Mouse (Mus musculus) mouse embryonic stem cell (cell line): ENCODE results near the gene Pip4k2a.

ENCODE experiments used
- in situ Hi-C, 2 experiments: fragments of 300-500 bp; cut with MboI; formaldehyde crosslinking; loops; 1 replicate in 1 of 2; 3 replicates in 1 of 2; pipeline ENCODE4 v1.14.3; 2019 to 2020; ENCODE audit warnings: low sequenced_read_pairs in 2 of 2, low pct_unique_long_range_greater_than_20kb in 1 of 2, mixed read lengths in 1 of 2; ENCODE audit not compliant: unreplicated experiment in 1 of 2

Gene Pip4k2a

DNA sequence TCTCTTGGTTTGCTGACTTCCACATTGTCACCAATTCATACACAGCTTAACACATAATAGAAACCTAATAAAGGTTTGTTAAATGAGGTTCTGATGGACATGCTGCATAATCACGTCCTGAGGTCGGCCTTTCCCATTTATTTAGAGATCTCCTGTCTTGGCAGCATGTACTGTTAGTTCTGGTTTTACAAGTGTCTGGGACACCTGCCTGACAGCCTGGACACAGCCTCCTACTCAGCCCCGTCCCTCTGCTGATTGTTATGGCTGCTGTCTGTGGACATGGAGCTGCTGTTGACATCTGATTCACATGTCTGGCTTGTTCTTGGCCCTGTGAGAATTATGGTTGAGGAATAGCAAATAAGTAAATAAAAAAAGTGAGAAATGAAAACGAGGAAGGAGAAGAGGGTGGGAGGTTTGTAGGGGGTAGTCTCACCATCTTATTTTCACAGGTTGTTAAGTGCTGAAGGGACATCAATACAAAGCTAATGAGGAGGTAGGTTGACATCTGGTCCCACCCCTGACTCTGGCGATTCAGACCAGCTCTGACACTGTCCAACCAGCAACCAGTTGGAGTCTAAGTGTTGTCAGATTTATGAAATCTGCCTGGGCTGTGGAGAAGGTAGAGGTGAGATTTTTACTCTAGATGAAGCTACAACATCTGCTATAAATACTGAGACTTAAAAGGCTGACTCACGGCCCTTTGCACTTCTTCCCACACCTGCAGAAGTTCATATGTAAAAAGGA lies 166.7 kb downstream of the Pip4k2a start:
- in situ Hi-C loops = no loop called here

DNA sequence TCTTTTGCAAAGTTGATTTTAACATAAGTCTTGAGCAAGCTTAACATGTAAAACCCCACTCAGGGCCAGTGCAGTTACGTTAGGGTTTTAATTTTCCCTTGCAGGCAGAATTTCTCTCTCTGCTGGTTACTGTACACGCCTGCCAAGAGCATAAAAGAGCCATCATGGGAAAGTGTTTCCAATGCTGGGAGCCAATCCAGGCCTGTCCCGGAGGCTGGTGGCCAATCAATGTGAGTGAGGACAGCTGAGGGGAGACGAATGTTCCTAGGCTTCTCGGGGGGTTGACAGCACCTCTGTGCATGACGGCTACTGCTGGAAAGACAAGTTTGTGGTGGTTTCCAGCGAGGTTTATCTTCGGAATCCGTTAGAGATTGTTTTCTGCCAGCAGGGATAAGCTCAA lies 175.2 kb downstream of the Pip4k2a start:
- in situ Hi-C loops = no loop called here

DNA sequence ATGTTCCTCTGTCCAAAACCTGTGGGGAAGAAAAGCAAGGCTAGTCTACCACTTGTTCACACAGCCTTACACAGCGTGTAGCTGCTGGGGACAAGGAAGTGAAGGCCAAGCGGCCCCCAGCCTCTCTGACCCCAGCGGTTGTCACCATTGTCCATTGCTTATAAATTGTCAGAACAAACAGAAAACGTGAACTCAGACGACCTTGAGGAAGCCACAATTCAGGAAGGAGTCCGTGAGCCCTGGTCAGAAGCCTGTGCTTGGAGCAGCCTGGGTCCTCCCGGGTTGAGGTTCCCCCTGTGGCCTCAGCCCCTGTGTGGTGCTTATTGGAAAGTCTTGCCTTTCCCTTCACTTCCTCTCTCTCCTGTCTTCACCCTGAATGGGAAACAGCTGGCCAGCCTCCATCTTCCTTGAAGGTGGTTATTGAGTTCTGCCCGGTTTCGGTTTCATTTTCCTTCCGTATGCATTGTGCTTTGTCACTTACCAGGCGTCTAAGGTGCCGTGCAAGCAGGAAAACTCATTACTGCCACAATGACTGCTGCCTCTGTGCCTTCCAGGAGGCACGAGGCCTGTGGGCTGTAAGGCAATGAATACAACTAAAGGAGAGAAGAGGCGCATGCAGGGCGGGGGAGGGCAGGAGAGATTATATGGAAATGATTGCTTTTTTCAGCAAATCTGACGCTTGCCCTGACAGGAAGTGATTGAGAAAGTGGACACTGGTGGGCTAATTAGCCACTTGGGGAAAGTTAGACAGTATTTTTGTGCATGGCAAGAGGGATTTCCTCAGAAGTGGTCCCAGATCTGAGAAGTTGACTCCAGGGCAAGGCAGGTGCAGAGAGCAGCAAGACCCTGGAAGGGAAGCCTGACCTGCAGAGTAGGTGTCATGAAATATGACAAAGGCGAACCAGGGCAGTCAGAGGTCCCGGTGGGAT lies 176.2 kb downstream of the Pip4k2a start:
- in situ Hi-C loops = no loop called here

DNA sequence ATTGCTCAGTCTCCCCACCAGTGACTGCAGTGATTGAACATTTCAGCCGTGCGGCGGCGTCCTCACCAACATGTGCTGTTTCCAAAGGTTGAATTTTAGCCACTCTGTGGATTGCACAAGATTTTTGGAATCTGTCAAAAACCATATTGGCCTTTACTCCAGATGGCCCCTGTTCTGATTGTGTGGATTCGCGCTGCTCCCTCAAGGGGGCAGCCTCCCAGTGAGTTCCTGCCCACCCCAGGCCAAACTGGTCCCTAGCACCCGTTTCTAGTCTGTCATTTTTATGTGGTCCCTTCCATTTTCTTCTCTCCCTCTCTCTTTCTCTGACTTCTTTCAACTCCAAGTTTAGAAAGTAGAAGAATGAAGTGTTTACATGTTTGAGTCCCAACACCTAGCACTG lies 178.4 kb downstream of the Pip4k2a start:
- in situ Hi-C loops = no loop called here

DNA sequence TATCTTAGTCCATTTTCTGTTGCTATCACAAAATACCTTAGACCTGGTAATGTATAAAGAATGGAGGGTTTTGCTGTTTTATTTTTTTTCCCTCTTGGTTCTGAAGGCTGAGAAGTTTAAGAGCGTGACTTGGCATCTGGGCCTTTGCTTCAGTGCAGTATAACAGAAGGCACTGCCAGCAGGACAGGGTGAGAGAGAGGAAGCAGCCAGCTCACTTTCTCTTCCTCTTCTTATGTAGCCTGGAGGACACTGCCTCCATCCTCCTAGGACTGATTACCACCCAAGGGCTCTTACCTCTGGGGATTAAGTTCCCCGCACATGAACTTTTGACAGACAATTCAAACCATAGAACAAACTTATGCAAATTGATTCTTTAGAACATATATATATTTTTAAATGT lies 181.9 kb downstream of the Pip4k2a start:
- in situ Hi-C loops = no loop called here

GRCm38 (mm10) chr2:18815336-18815965 lies 182.5 kb downstream of the Pip4k2a start:
- in situ Hi-C loops = no loop called here

DNA sequence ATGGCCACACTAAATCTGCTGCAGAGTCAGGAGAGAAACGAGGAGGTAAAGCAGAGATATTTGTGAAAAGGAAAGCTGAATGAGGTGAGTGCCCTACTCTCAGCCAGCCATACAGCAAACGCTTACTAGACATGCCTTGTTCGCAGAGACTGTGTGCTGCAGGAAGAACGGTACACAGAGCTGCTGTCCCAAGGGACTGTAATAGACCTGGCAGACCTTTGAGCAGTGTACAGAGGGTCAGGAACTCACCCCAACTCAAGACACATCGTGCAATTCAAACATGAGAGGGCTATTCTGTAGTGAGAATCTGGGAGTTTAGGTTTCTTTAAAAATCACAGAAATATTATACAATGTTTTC lies 183.5 kb downstream of the Pip4k2a start:
- in situ Hi-C loops = no loop called here

DNA sequence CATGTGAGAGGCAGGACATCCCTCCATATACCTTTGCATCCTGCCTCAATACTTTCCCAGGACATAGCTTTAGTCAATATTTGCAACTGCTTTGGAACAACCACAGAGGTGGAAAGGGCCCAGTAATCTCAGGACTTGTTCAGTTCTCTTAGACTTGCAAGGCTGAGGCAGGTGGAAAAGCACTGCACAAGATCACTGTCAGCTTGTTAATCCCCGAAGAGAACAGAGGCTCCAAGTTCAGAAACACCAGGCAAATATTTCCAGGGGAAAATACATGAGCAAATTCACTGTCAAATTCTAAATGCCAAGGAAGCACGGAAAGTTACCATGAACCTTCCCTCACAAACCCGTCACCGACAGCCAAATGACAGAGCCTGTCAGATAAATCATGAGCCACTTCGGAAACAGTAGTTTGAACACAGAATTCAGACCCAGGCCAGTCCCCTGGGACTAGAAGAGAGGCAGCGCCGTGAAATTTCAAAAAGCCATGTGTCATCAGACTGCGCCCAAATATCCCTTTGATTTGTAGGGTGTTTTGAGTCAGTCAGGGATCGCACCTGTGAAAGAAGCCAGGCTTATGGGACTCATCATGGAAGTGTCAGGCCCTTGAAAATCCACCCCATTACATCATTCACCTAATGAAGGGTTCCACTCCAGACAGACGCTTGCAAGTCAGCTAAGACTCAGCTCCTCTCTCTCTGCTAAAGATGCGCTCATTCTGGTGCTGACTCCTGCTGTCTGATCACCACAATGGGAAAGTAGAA lies 184.1 kb downstream of the Pip4k2a start:
- in situ Hi-C loops = no loop called here

GRCm38 (mm10) chr2:18807961-18808360 lies 190.0 kb downstream of the Pip4k2a start:
- in situ Hi-C loops = no loop called here

GRCm38 (mm10) chr2:18801281-18801862 lies 196.6 kb downstream of the Pip4k2a start:
- in situ Hi-C loops = no loop called here

DNA sequence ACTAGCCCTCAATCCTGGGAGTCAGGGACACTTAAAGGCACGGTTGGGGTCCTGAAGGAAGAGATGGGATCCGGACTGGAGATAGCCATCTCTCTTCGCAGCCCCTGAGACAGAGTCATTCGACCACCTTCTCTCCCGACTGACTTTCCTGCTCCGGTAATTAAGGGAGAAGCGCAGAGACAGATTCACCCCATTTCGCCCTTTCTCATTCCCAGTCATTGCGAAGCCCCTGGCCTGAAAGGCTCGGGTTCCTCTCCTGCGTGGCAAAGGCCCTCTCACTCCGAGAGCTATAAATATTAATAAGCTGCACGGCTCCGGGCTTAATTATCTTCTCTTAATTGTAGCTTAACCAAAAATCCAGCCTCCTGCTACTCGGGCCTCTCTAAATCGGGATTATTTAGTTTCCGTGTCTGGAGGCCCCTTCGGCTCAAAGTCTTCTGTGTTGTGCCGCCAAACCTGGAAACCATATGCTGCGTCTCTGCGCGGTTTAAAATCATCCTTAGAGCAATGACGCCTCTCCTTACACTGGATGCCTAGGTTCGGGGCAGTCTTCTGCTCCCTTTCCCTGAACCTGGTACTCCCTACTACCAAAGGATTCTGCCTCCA lies 197.2 kb downstream of the Pip4k2a start:
- in situ Hi-C loops = no loop called here

DNA sequence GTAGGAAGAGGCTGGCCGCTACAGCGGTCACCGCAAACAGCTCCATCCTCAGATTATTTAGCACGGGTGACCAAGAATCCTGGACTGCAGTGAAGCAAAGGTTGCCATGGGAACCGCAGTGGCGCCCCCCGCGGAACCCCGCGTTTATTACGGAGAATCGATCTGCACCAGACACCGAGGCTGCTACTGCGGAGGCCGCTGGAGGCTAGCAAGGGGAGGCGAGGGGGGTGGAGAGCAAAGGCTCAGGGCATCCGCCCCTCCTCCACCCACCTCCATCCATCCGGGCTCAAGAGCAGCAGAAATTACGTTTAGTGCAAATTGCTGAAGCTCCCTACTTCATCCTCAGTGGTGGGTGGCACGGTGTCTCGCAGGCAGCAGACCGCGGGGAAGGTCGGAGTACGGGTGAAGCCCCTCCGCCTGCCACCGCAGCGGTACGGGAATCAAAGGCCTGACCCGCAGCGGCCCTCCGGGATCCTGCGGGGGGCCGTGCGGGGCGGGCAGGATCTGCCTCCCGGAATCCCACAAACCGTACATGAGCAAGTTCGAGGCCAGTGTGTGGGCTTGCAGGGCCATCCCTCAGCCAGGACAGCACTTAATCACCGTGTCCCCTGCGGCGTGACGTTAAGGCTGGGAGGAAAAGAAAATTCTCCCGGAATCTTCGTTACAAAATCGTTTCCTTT lies 197.8 kb downstream of the Pip4k2a start:
- in situ Hi-C loops = no loop called here

GRCm38 (mm10) chr2:18799265-18799965 lies 198.5 kb downstream of the Pip4k2a start:
- in situ Hi-C loops = no loop called here

GRCm38 (mm10) chr2:18797776-18798175 lies 200.2 kb downstream of the Pip4k2a start:
- in situ Hi-C loops = no loop called here

- in situ Hi-C loops = no loop called here
These were observed 203.7 kb downstream of the Pip4k2a start for GRCm38 (mm10) chr2:18794261-18794660.
